Mouse (Mus musculus): ENCODE data around the gene Dgke.
"Not testable (repeated sequence)": the region's sequence is repeated elsewhere in the genome, so short reads cannot be mapped to it uniquely, and the experiment has no call there.

Gene Dgke

GRCm38 (mm10) chr11:89066750-89067149, at the start of gene Dgke:
Gene Dgke (minus strand): TSS chr11:89066850.
- DNase-seq, result no peak

- DNase-seq, result no peak
Measured at GRCm38 (mm10) chr11:89107180-89107807, 40.6 kb upstream of the Dgke start.

GRCm38 (mm10) chr11:89105823-89106222, 39.2 kb upstream of the Dgke start:
- DNase-seq, result no peak

GRCm38 (mm10) chr11:89105211-89105610, 38.6 kb upstream of the Dgke start:
- no peak for DNase-seq

GRCm38 (mm10) chr11:89103166-89103565, 36.5 kb upstream of the Dgke start:
- DNase-seq, result peak; percentile 29

GRCm38 (mm10) chr11:89100826-89101321, 34.2 kb upstream of the Dgke start:
- peak; percentile 76 for DNase-seq

- peak; percentile 93 for DNase-seq
Measured at GRCm38 (mm10) chr11:89100403-89100802, 33.8 kb upstream of the Dgke start.

GRCm38 (mm10) chr11:89098930-89099329, 32.3 kb upstream of the Dgke start:
- DNase-seq, result no peak

GRCm38 (mm10) chr11:89098083-89098835, 31.6 kb upstream of the Dgke start:
- no peak for DNase-seq

- not testable (repeated sequence) for DNase-seq
Measured at GRCm38 (mm10) chr11:89097292-89097691, 30.6 kb upstream of the Dgke start.

- DNase-seq, result no peak
Measured at GRCm38 (mm10) chr11:89095306-89095705, 28.7 kb upstream of the Dgke start.

- DNase-seq, result peak; percentile 76
Measured at GRCm38 (mm10) chr11:89092714-89093113, 26.1 kb upstream of the Dgke start.

GRCm38 (mm10) chr11:89090359-89090758, 23.7 kb upstream of the Dgke start:
- not testable (repeated sequence) for DNase-seq

- DNase-seq, result no peak
Measured at GRCm38 (mm10) chr11:89088754-89089153, 22.1 kb upstream of the Dgke start.

- DNase-seq, result no peak
Measured at GRCm38 (mm10) chr11:89086208-89086809, 19.7 kb upstream of the Dgke start.

GRCm38 (mm10) chr11:89084601-89085000, 18.0 kb upstream of the Dgke start:
- peak; percentile 66 for DNase-seq

- DNase-seq, result not testable (repeated sequence)
Measured at GRCm38 (mm10) chr11:89082691-89083090, 16.0 kb upstream of the Dgke start.

- DNase-seq, result not testable (repeated sequence)
Measured at GRCm38 (mm10) chr11:89081906-89082305, 15.3 kb upstream of the Dgke start.

GRCm38 (mm10) chr11:89078996-89079680, 12.5 kb upstream of the Dgke start:
- DNase-seq, result no peak

- no peak for DNase-seq
Measured at GRCm38 (mm10) chr11:89078305-89078704, 11.7 kb upstream of the Dgke start.

GRCm38 (mm10) chr11:89077601-89078000, 11.0 kb upstream of the Dgke start:
- DNase-seq, result no peak

GRCm38 (mm10) chr11:89076370-89076821, 9.7 kb upstream of the Dgke start:
- DNase-seq, result peak; percentile 63
